Mouse (Mus musculus): Measurements from ENCODE around the gene Agrn. TPM values are rescaled to one million over a fixed set of nuclear protein-coding genes. Genes with fewer than 3 reads are reported as not detected.
A peak's percentile ranks its signal among the peaks of the same experiment; 100 is the strongest.

Gene Agrn
- polyA plus RNA-seq, 1 experiment from 2014 or later, result 111 TPM

DNA sequence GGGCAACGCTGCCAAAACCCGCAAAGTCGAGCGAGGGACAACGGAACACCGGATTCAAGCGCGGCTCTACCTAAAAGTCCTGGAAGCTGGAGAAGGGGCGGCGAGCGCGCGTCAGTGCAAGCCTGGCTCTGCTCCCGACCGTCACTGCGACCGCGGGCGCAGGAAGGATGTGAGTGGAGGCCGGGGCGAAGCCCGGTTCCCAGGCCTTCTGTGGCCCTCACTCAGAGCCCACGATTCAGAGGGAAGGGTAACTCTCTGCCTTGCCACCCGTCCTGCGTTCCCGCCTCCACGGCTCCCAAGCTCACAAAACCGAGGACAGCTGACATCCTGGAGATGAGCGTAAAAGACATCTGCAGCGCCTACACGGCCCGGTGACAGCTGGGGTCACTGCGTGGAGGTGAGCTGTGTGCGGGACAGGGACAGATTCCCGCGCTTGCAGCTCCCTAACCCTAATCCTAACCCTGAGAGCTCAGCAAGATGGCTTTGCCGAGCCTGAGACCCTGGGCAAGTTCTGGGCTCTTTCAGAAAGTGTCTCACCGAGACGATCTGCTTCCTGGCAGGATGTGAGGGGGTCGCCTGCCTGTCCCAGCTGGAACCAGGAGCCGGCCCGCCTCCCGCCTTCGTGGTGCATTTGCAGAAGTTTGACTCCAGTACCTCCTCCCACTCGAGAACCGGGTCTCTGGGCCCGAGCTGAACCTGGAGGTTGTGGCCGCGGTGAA, 6.3 kb upstream of the Agrn start:
- Histone ChIP-seq H3K4me3 (ENCODE audit: low read length) (peak overlapping the region; percentile 70), H3K9me3 (ENCODE audit: low read length) (peaks cover 1% of the 10 kb centered on the region; the same call in 1 of the 2 replicates), H3K36me3 (ENCODE audit: insufficient read depth, low read length) (no peaks in the 10 kb centered on the region; the same call in 1 of the 2 replicates), H3K4me2 (replicated peaks; ENCODE audit: low read depth, low read length) (peak overlapping the region; percentile 96), H3K9ac (replicated peaks; ENCODE audit: low read length) (peak overlapping the region; percentile 77), H3K4me1 (ENCODE audit: insufficient read depth, low read length) (peaks cover 18% of the 10 kb centered on the region), H3K27ac (ENCODE audit: low read length) (peak overlapping the region; percentile 68), H3K27me3 (ENCODE audit: insufficient read depth, low read length) (peaks cover 9% of the 10 kb centered on the region; the same call in 1 of the 2 replicates)
- peak; percentile 49 for ATAC-seq (ENCODE audit: low FRiP score, low TSS enrichment)
- under 1% methylated on average over 49 of the region's 49 CpGs for WGBS

DNA sequence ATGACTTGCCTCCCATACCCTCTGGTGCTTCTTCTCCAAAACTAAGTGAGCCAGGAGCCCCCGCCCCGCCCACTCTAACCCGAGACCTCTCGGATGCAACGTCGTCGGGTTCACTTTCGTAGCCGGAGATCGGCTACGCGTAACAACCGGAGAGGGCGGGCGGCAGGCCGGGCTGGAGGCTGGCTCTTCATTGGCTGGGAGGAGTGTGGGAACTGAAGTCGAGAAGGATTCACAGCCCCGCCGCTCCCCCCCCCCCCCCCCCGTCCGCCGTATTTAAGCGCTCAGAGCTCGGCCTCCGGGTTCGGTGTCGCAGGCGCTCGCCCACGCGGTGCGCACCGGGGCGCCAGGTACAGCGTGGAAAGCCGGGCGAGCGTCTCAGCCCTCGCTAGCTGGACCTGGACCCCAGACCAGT, 5.7 kb upstream of the Agrn start, which contains the start of gene AW011738:
Gene AW011738 (plus strand): TSS at position 304 of the 412 bp plus-strand sequence.
- Histone ChIP-seq H3K4me2 (replicated peaks; ENCODE audit: low read depth, low read length) (peak within 1 kb of the TSS; percentile 96), H3K27ac (ENCODE audit: low read length) (peak within 1 kb of the TSS; percentile 68), H3K4me3 (ENCODE audit: low read length) (peak within 1 kb of the TSS; percentile 70), H3K9ac (replicated peaks; ENCODE audit: low read length) (peak within 1 kb of the TSS; percentile 77), H3K9me3 (ENCODE audit: low read length) (no peaks in the 10 kb centered on the region), H3K4me1 (ENCODE audit: insufficient read depth, low read length) (peaks cover 21% of the 10 kb centered on the region), H3K36me3 (ENCODE audit: insufficient read depth, low read length) (no peaks in the 10 kb centered on the region), H3K27me3 (ENCODE audit: insufficient read depth, low read length) (peaks cover 9% of the 10 kb centered on the region; the same call in 1 of the 2 replicates)
- WGBS, result under 1% methylated on average over 30 of the region's 39 CpGs
- ATAC-seq (ENCODE audit: low FRiP score, low TSS enrichment), result peak; percentile 80

DNA sequence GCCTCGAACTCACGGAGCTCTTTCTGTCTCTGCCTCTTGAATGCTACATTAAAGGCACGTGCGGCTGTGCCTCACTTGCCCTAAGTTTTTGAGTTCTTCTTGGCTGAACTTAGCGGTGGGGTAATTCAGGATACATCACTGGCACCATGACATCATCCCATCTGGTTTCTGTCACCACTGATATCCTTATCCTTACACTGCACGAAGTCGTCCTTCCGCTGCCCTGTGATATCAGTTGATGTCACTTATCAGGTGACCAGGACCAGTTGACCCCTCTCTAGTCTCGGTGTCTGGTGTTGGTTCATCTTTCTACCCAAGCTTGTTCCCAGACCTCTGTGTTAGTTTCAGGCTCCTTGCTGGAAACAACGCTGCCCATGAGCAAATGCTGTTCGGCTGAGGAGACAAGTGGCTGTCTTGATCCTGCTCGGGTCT, 5.2 kb upstream of the Agrn start:
- Histone ChIP-seq H3K36me3 (ENCODE audit: insufficient read depth, low read length) (no peaks in the 10 kb centered on the region), H3K27me3 (ENCODE audit: insufficient read depth, low read length) (peaks cover 9% of the 10 kb centered on the region; the same call in 1 of the 2 replicates), H3K27ac (ENCODE audit: low read length) (peak overlapping the region; percentile 59), H3K4me3 (ENCODE audit: low read length) (peak overlapping the region; percentile 70), H3K4me1 (ENCODE audit: insufficient read depth, low read length) (peaks cover 21% of the 10 kb centered on the region), H3K9ac (replicated peaks; ENCODE audit: low read length) (peak overlapping the region; percentile 77), H3K9me3 (ENCODE audit: low read length) (no peaks in the 10 kb centered on the region), H3K4me2 (replicated peaks; ENCODE audit: low read depth, low read length) (peak overlapping the region; percentile 96)
- WGBS, result 39% methylated on average over 12 of the region's 12 CpGs
- ATAC-seq (ENCODE audit: low FRiP score, low TSS enrichment), result no peak

DNA sequence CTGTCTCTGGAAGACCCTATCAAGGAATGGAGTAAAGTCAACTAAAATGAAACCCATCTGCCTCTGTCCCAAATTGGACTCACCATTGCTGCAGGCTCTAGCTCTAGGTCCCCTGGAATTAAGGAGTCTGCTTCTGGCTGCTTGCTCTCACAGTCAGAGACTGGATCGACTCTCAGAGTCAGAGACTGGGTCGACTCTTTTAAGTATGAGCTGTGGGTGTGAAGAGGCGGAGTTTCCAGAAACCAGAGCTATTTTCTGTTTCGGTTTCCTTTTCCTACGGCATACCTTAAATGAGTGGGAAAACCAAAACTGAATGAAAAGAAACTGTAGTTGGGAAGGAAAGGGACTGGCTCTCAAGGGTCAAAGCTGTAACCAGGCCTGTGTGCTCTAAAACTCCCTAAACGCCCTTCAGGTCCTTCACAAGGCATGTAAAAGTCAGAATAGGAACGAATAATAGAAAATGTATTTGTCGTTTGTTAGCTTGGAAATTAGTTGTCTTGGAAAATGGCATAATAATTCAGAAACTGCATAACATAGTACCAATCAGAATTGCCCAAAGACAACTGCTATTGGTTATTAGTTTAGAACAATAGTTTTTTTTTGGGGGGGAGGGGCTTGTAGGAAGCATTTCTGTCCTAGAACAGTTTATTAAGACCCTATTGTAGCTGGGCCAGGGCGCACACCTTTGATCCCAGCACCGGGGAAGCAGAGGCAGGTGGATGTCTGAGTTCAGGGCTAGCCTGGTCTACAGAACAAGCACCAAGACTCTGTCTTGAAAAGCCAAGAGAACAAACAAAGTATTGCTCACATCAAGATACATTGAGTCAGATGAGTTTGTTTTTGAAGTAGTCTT, 3.6 kb upstream of the Agrn start, which contains the start of gene Isg15:
Gene Isg15 (minus strand): TSS at position 196 of the 853 bp plus-strand sequence.
- Histone ChIP-seq H3K4me2 (replicated peaks; ENCODE audit: low read depth, low read length) (0 out of 2 replicates have a peak within 1 kb of the TSS, but pooled peaks have one; percentile 19), H3K9me3 (ENCODE audit: low read length) (no peaks in the 10 kb centered on the region), H3K4me3 (ENCODE audit: low read length) (no peak within 1 kb of the TSS), H3K9ac (replicated peaks; ENCODE audit: low read length) (no peak within 1 kb of the TSS), H3K27me3 (ENCODE audit: insufficient read depth, low read length) (peaks cover 9% of the 10 kb centered on the region; the same call in 1 of the 2 replicates), H3K4me1 (ENCODE audit: insufficient read depth, low read length) (peaks cover 27% of the 10 kb centered on the region), H3K36me3 (ENCODE audit: insufficient read depth, low read length) (no peaks in the 10 kb centered on the region), H3K27ac (ENCODE audit: low read length) (no peak within 1 kb of the TSS; the same call in 1 of the 2 replicates)
- ATAC-seq (ENCODE audit: low FRiP score, low TSS enrichment), result no peak
- WGBS, result 57% methylated on average over 10 of the region's 10 CpGs

DNA sequence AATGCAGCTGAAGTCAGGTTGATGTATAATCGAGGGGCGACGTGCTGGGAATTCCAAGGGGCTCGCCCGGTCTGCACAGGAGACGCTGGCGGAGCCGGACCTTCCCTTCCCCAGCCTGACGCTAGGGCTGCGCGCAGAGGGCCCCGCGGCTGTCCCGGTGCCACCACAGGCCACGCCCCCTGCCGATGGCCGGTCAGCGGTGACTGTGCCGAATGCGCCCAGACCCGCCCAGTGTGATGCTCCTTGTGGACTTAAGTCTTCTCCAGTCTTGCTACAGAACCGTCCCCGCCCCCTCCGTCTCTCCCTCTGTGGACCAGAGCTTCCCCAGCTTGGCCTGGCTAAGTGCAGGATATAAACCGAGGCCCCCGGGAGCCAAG, 529 bp upstream of the Agrn start:
- Histone ChIP-seq H3K9me3 (ENCODE audit: low read length) (no peaks in the 10 kb centered on the region), H3K27me3 (ENCODE audit: insufficient read depth, low read length) (0 out of 2 replicates have a peak, but pooled peaks cover 4% of the 10 kb centered on the region), H3K9ac (replicated peaks; ENCODE audit: low read length) (peak overlapping the region; percentile 75), H3K4me1 (ENCODE audit: insufficient read depth, low read length) (peaks cover 44% of the 10 kb centered on the region), H3K27ac (ENCODE audit: low read length) (peak overlapping the region; percentile 95), H3K4me3 (ENCODE audit: low read length) (peak overlapping the region; percentile 55), H3K4me2 (replicated peaks; ENCODE audit: low read depth, low read length) (peak overlapping the region; percentile 54), H3K36me3 (ENCODE audit: insufficient read depth, low read length) (no peaks in the 10 kb centered on the region; the same call in 1 of the 2 replicates)
- under 1% methylated on average over 26 of the region's 26 CpGs for WGBS
- peak; percentile 94 for ATAC-seq (ENCODE audit: low FRiP score, low TSS enrichment)

DNA sequence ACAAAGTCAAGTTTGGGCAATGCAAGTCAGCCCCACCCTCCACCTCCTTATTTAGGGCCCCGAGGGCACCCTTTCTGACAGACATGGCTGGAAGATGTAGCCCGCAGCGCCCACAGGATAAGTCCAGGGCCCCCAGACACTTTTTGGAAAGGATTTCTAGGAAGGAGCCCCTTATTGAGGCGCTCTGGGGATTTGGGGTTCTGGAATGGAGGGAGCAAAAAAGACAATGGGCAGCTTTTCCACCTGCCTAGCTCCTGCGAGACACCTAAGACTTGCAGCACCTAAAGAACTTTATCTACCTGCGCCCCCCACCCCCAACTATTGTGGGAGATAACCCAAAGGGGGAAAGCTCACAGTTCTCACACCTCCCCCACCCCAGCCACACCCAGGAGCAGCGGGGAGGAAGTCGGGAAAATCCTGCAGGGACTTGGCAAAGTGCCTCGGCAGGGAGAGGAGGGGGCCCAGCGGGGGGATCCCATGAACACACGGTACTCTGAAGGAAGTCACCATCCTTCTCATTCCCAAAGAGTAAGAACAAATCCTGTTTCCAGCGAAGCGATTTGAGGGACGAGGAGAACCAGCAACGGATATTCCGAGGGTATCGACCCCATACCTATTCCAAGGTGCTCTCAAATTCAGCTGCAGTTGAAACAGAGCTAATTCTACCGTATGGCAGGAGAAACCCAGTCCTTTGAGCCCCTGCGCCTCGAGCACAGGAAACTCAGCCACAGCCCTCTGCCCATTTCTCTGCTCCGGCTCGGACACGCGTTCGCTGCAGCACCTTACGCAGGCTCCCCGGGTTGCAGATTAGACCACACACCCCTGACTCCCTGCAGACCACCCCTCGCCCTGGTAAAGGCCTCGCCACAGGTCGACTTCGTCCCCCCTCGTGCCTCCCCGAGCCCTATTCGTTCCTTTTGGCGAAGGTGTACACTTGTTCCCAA, 1.1 kb downstream of the Agrn start:
- H3K9me3 ChIP-seq (ENCODE audit: low read length), result no peaks in the 10 kb centered on the region
- WGBS, result 5% methylated on average over 35 of the region's 35 CpGs
- no peak for ATAC-seq (ENCODE audit: low FRiP score, low TSS enrichment)
- H3K4me2 ChIP-seq (replicated peaks; ENCODE audit: low read depth, low read length), result peak overlapping the region; percentile 95
- H3K4me1 ChIP-seq (ENCODE audit: insufficient read depth, low read length), result peaks cover 55% of the 10 kb centered on the region
- peak overlapping the region; percentile 91 for H3K4me3 ChIP-seq (ENCODE audit: low read length)
- H3K36me3 ChIP-seq (ENCODE audit: insufficient read depth, low read length), result peaks cover 7% of the 10 kb centered on the region
- peak overlapping the region; percentile 95 for H3K9ac ChIP-seq (replicated peaks; ENCODE audit: low read length)
- H3K27me3 ChIP-seq (ENCODE audit: insufficient read depth, low read length), result no peaks in the 10 kb centered on the region
- peak overlapping the region; percentile 83 for H3K27ac ChIP-seq (ENCODE audit: low read length)

DNA sequence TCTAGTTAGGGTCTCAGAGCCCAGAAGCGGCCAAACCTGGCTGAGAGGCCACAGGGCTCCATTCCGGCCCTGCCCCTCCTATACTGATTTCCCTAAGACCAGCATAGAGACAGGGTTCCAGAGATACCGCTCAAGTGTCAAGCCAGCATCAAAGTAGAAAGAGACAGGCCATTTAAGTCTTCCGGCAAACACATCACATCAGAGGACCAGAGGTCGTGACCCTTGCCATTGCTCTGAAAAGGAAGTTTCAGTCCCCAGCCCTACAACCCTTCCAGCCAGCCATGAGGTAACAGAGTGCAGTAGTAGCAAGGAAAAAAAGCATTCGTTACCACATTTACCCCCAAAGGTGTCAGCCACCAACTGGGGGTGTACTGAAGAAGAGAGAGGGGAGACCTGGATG, 2.9 kb downstream of the Agrn start:
- no peak for ATAC-seq (ENCODE audit: low FRiP score, low TSS enrichment)
- H3K36me3 ChIP-seq (ENCODE audit: insufficient read depth, low read length), result peaks cover 16% of the 10 kb centered on the region
- no peak overlapping the region for H3K9ac ChIP-seq (replicated peaks; ENCODE audit: low read length)
- H3K4me2 ChIP-seq (replicated peaks; ENCODE audit: low read depth, low read length), result peak overlapping the region; percentile 95
- 55% methylated on average over 6 of the region's 6 CpGs for WGBS
- H3K27me3 ChIP-seq (ENCODE audit: insufficient read depth, low read length), result no peaks in the 10 kb centered on the region
- peak overlapping the region; percentile 14 for H3K27ac ChIP-seq (ENCODE audit: low read length)
- H3K4me1 ChIP-seq (ENCODE audit: insufficient read depth, low read length), result peaks cover 74% of the 10 kb centered on the region
- no peaks in the 10 kb centered on the region for H3K9me3 ChIP-seq (ENCODE audit: low read length)
- peak overlapping the region; percentile 6; the same call in 1 of the 2 replicates for H3K4me3 ChIP-seq (ENCODE audit: low read length)

DNA sequence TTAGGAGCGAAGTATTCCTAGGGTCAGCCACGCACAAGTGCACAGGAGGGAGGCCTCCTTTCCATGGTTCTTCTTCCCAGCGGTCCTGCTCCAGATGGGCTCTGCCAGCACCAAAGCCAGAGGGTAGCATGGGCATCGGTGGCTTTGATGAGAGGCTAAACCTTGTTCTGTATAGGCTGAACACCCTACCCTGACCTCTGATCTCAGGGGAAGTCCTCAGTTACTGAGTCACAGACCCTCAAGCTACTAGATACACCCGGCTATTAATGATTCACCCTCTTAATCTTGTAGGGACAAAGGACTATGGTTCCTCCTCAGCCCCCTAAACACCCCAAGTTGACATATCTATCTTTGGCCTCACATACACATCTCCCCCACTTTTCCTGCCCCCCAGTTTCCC, 3.4 kb downstream of the Agrn start:
- 67% methylated on average over 5 of the region's 5 CpGs for WGBS
- Histone ChIP-seq H3K36me3 (ENCODE audit: insufficient read depth, low read length) (peaks cover 16% of the 10 kb centered on the region), H3K27me3 (ENCODE audit: insufficient read depth, low read length) (no peaks in the 10 kb centered on the region), H3K4me2 (replicated peaks; ENCODE audit: low read depth, low read length) (peak overlapping the region; percentile 95), H3K4me1 (ENCODE audit: insufficient read depth, low read length) (peaks cover 78% of the 10 kb centered on the region), H3K4me3 (ENCODE audit: low read length) (peak overlapping the region; percentile 6; the same call in 1 of the 2 replicates), H3K9me3 (ENCODE audit: low read length) (no peaks in the 10 kb centered on the region), H3K9ac (replicated peaks; ENCODE audit: low read length) (no peak overlapping the region; the same call in 1 of the 2 replicates), H3K27ac (ENCODE audit: low read length) (peak overlapping the region; percentile 91)
- ATAC-seq (ENCODE audit: low FRiP score, low TSS enrichment), result no peak

DNA sequence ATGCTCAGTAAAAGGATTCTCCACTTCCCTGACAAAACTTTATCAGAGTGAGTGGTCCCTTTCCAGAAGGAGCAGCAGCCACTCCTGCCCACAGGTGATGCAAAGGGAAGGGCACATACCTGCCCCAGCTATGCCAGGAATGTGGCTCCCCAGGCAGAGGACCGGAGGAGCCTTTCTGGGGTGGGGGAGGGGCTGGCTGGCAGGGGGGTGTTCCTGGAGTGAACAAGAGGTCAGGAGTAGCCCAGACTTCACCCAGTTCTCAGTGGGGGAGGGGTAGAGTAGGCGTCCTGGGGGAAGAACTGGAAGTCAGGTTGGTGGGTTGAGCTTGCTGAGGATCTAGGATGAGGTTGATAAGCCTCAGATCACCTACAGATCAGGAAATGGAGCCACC, 4.1 kb downstream of the Agrn start:
- no peak overlapping the region for H3K4me3 ChIP-seq (ENCODE audit: low read length)
- no peaks in the 10 kb centered on the region for H3K9me3 ChIP-seq (ENCODE audit: low read length)
- WGBS, result 20% methylated on average over 2 of the region's 2 CpGs
- H3K4me2 ChIP-seq (replicated peaks; ENCODE audit: low read depth, low read length), result peak overlapping the region; percentile 95
- peaks cover 16% of the 10 kb centered on the region for H3K36me3 ChIP-seq (ENCODE audit: insufficient read depth, low read length)
- no peak overlapping the region for H3K9ac ChIP-seq (replicated peaks; ENCODE audit: low read length)
- H3K27ac ChIP-seq (ENCODE audit: low read length), result peak overlapping the region; percentile 91
- H3K4me1 ChIP-seq (ENCODE audit: insufficient read depth, low read length), result peaks cover 82% of the 10 kb centered on the region
- no peak for ATAC-seq (ENCODE audit: low FRiP score, low TSS enrichment)
- H3K27me3 ChIP-seq (ENCODE audit: insufficient read depth, low read length), result no peaks in the 10 kb centered on the region
